Mouse (Mus musculus) limb, embryonic 13.5 days (tissue): ENCODE results near the gene Pnmt. TPM values are rescaled to one million over a fixed set of nuclear protein-coding genes. Genes with fewer than 3 reads are reported as not detected.

Source experiments
- ATAC-seq: fragments of 200-750 bp; cut with Nextera tagmentation; 2 replicates; pipeline ENCODE4 v1.8.0; 2017; ENCODE audit warnings: low read depth, moderate number of reproducible peaks, moderate TSS enrichment; ENCODE audit not compliant: low FRiP score
- H3K27ac ChIP-seq: fragments of 300-500 bp; sonication (generic); 2 replicates; pipeline ENCODE4 v1.5.1; 2015; ENCODE audit warnings: inconsistent platforms, mild to moderate bottlenecking, moderate library complexity
- H3K27me3 ChIP-seq: fragments of 300-500 bp; sonication (generic); 2 replicates; pipeline ENCODE4 v1.6.1; 2015; ENCODE audit warnings: mild to moderate bottlenecking, inconsistent platforms
- H3K36me3 ChIP-seq: fragments of 300-500 bp; sonication (generic); 2 replicates; pipeline ENCODE4 v1.6.1; 2015; ENCODE audit warnings: inconsistent platforms, mild to moderate bottlenecking, moderate library complexity
- H3K4me1 ChIP-seq: fragments of 300-500 bp; sonication (generic); 2 replicates; pipeline ENCODE4 v1.6.1; 2015; ENCODE audit warnings: inconsistent platforms
- H3K4me2 ChIP-seq: fragments of 300-500 bp; sonication (generic); replicated peaks from 2 replicates; pipeline ENCODE4 v1.6.1; 2015; ENCODE audit warnings: inconsistent platforms, mild to moderate bottlenecking, moderate library complexity
- H3K4me3 ChIP-seq: fragments of 300-500 bp; sonication (generic); 2 replicates; pipeline ENCODE4 v1.5.1; 2015; ENCODE audit warnings: moderate library complexity, mild to moderate bottlenecking, inconsistent platforms
- H3K9ac ChIP-seq: fragments of 300-500 bp; sonication (generic); 2 replicates; pipeline ENCODE4 v1.6.1; 2015; ENCODE audit warnings: mild to moderate bottlenecking, inconsistent platforms
- H3K9me3 ChIP-seq: fragments of 300-500 bp; sonication (generic); 2 replicates; pipeline ENCODE4 v1.6.1; 2016; ENCODE audit warnings: inconsistent platforms
- WGBS: fragments of 180-500 bp; shearing (Covaris S2); methylation state at CpG from one replicate; pipeline ENCODE4 v1.1.7; 2015; 5-methylcytosine and 5-hydroxymethylcytosine counted together
- polyA plus RNA-seq: library from polyadenylated mRNA; unstranded; fragments of >200 nt; fragmentation: Nextera tagmentation; extraction: Ambion mirVana; gene quantifications from 2 replicates; pipeline ENCODE4 v1.2.1, GENCODE M21; 2015

Gene Pnmt
- polyA plus RNA-seq, 1 experiment from 2014 or later, result 1.4 TPM

DNA sequence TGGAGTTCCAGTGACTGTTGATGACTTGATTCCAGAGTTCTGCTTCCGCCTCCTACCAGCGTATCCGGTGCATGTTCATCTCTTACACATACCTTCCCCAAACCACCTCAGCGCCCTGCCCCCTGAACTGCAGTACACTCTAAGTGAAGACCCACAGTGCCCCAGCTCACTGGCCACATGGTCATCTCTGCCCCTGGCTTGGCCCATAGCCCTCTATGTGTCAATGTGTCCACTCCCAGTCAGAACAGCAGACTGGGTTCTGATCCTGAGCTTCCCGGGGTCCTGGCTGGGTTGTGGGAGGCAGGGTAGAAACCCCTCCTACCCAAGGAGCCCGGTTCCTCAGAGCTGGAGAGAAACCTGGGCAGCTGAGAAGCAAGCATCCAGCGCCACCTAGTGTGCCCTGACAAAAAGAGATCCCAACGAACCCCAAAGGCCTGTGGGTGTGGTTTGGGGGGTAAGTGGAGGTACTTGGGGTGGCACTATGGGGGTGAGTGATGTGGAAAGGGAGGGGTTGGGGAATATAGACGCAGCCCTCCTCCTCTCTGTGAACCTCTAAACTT is 3.1 kb downstream of the Pnmt start:
- Histone ChIP-seq H3K27me3 (peaks cover 88% of the 10 kb centered on the region), H3K4me3 (no peak overlapping the region), H3K27ac (no peak overlapping the region), H3K4me1 (peaks cover 22% of the 10 kb centered on the region), H3K4me2 (no peak overlapping the region), H3K9ac (no peak overlapping the region), H3K9me3 (no peaks in the 10 kb centered on the region), H3K36me3 (no peaks in the 10 kb centered on the region)
- ATAC-seq, result no peak
- 26% methylated on average over 9 of the region's 9 CpGs for WGBS

DNA sequence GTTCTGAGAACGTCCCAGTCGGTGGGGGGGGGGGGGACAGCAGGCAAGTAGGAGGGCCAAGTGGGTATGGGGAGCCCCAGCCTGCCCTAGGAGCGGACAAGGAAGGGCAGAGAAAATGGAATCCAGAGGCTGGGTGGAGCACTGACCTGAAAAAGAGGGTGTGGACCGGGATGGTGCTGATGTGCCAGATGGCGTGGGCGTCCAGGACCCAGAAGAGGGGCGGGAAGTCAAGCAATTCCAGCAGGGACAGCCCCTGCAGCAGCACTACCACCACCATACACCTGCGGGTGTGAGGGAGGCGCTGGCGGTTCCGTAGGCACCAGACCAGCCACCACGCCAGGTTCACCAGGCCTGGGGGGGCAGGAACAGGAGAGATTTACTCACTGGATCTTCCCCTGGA is 3.9 kb downstream of the Pnmt start:
- Histone ChIP-seq H3K4me3 (no peak overlapping the region), H3K27ac (no peak overlapping the region), H3K9ac (no peak overlapping the region), H3K4me2 (no peak overlapping the region), H3K36me3 (no peaks in the 10 kb centered on the region), H3K9me3 (no peaks in the 10 kb centered on the region), H3K27me3 (peaks cover 79% of the 10 kb centered on the region), H3K4me1 (peaks cover 28% of the 10 kb centered on the region)
- no peak for ATAC-seq
- 69% methylated on average over 12 of the region's 12 CpGs for WGBS

DNA sequence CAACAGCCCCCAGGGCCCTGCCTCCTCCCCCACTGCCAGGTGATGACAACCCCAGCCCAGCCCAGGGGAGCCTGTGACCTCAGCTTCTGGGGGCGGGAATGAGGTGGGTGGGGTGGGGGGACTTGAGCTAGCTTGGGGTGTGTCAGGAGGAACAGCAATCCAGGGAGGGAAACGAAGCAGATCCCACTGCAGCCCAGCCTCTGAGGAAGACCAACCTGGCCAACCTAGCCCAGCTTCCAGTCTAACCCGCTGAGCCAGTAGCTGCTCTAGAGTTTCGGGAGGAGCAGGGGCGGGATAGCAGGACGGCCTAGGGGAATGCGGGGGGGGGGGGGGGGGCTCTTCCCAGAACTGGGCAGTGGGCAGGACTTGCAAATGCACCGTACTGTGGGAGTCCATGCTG is 5.8 kb downstream of the Pnmt start:
- Histone ChIP-seq H3K36me3 (no peaks in the 10 kb centered on the region; the same call in 1 of the 2 replicates), H3K27ac (0 out of 2 replicates have a peak overlapping the region, but pooled peaks have one; percentile 3), H3K4me1 (peaks cover 25% of the 10 kb centered on the region), H3K9me3 (no peaks in the 10 kb centered on the region), H3K27me3 (peaks cover 60% of the 10 kb centered on the region), H3K9ac (no peak overlapping the region; the same call in 1 of the 2 replicates), H3K4me3 (no peak overlapping the region), H3K4me2 (no peak overlapping the region)
- WGBS, result 14% methylated on average over 7 of the region's 8 CpGs
- ATAC-seq, result no peak

DNA sequence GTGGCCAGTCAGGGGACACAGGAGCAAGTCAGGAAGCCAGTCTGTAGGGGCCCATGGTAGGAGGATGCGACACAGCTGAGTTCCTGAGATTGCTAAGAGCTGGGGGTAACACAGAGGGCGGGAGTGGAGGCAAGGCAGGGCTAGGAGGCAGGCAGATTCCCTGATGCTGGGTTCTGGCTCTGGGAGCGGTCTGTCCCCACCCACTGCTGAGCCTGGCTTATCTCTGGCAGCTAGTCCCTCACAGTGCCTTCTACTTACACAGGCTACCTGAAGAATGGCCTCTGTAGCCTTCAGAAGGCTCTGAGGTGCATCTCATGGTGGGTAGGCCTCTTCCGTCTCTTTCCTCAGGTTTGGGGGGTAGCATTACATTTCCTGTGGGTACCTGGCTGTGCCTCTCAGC is 6.4 kb downstream of the Pnmt start:
- Histone ChIP-seq H3K9me3 (no peaks in the 10 kb centered on the region), H3K4me1 (peaks cover 25% of the 10 kb centered on the region), H3K4me3 (no peak overlapping the region), H3K27ac (peak overlapping the region; percentile 10; the same call in 1 of the 2 replicates), H3K27me3 (peaks cover 54% of the 10 kb centered on the region), H3K9ac (no peak overlapping the region; the same call in 1 of the 2 replicates), H3K4me2 (no peak overlapping the region), H3K36me3 (peaks cover 2% of the 10 kb centered on the region; the same call in 1 of the 2 replicates)
- no peak for ATAC-seq
- 38% methylated on average over 4 of the region's 4 CpGs for WGBS

DNA sequence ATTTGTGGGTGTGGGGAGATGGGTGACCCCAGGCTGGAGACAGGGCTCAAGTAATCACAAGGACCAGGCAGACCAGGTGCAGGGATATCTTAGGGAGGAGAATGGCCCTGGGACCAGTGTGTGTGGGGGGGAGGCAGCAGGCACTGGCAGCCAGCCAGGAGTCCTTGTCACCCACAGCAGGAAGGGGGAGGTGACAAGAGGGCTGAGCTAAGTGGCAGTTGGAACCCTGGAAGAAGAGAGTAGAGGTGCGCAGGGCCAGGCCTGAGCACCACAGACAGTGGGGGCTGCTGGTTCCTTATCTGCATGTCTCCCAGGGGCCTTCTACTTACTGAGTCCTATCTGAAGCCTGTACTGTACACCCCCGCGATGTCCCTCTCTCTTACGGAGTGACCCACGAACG is 7.1 kb downstream of the Pnmt start:
- 75% methylated on average over 6 of the region's 6 CpGs for WGBS
- Histone ChIP-seq H3K27ac (no peak overlapping the region), H3K9ac (0 out of 2 replicates have a peak overlapping the region, but pooled peaks have one; percentile 25), H3K27me3 (peaks cover 47% of the 10 kb centered on the region), H3K4me1 (peaks cover 25% of the 10 kb centered on the region), H3K36me3 (peaks cover 6% of the 10 kb centered on the region; the same call in 1 of the 2 replicates), H3K9me3 (no peaks in the 10 kb centered on the region), H3K4me3 (no peak overlapping the region), H3K4me2 (no peak overlapping the region)
- no peak for ATAC-seq

DNA sequence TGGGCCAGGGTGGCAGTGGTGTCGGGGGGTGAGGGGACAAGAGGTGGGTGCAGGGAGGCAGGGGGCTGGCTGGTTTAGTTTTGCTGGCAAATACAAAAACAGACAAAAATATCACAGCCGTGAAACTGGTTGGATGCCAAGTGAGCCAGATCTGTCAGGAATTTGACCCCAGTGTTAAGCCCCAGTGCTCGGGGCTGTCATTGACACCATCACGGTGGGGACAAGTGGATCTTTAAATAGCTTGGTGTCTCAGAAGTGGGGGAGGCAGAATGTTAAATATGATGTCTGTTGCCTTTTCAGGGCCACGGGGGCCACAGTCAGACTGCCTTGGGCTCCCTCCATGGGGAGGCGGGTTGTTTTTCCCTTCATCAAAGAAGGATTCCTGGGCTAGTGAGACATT is 8.1 kb downstream of the Pnmt start:
- no peak for ATAC-seq
- Histone ChIP-seq H3K27ac (no peak overlapping the region), H3K36me3 (peaks cover 6% of the 10 kb centered on the region; the same call in 1 of the 2 replicates), H3K9ac (0 out of 2 replicates have a peak overlapping the region, but pooled peaks have one; percentile 25), H3K9me3 (no peaks in the 10 kb centered on the region), H3K27me3 (peaks cover 38% of the 10 kb centered on the region), H3K4me3 (no peak overlapping the region), H3K4me1 (peaks cover 26% of the 10 kb centered on the region), H3K4me2 (no peak overlapping the region)
- WGBS, result 48% methylated on average over 6 of the region's 6 CpGs

DNA sequence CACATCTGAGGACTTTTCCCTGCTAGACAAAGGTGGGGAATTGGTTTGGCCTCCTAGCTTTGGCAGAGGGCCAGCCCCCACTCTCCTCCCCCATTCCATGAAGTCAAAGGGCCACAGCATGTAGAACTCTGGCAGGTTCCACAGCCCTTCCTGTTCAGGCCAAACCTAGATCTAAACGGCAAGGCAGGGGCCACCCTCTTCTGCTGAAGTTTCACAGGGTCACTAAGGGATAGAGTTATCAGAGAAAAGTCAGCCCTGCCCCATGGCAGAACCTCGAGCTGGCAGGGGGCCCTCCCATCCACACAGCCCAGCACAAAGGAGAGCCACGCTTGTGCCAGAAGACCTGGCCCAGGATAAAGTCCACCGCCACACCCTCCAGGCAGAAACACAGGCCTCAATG is 8.8 kb downstream of the Pnmt start:
- ATAC-seq, result no peak
- no peak overlapping the region for H3K27ac ChIP-seq
- H3K9ac ChIP-seq, result no peak overlapping the region
- H3K27me3 ChIP-seq, result peaks cover 32% of the 10 kb centered on the region
- no peaks in the 10 kb centered on the region for H3K9me3 ChIP-seq
- H3K36me3 ChIP-seq, result peaks cover 6% of the 10 kb centered on the region; the same call in 1 of the 2 replicates
- no peak overlapping the region for H3K4me2 ChIP-seq
- WGBS, result 68% methylated on average over 4 of the region's 4 CpGs
- no peak overlapping the region for H3K4me3 ChIP-seq
- peaks cover 30% of the 10 kb centered on the region for H3K4me1 ChIP-seq

DNA sequence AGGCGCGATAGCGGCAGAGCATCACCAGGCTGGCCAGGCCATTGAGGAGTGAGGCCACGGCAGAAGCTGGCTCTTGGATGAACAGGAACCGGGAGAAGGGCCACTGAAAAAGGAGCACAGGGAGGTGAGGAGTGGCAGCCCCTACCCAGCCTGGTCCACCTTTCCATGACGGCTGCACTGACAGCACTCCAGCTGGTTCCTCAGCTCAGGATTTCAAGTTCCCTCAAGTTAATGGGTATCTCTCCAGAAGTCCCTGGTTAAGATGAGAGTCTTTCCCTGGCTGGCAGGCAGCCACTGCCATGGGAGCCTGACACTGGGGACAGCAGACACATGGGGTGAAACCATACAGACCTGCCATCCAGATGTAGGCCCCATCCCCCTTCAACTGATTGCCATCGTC is 11.7 kb downstream of the Pnmt start:
- peaks cover 31% of the 10 kb centered on the region for H3K4me1 ChIP-seq
- no peak overlapping the region for H3K4me2 ChIP-seq
- 0 out of 2 replicates have a peak overlapping the region, but pooled peaks have one; percentile 26 for H3K9ac ChIP-seq
- peaks cover 6% of the 10 kb centered on the region; the same call in 1 of the 2 replicates for H3K36me3 ChIP-seq
- no peak for ATAC-seq
- no peak overlapping the region for H3K27ac ChIP-seq
- H3K9me3 ChIP-seq, result no peaks in the 10 kb centered on the region
- WGBS, result 89% methylated on average over 7 of the region's 7 CpGs
- peaks cover 13% of the 10 kb centered on the region; the same call in 1 of the 2 replicates for H3K27me3 ChIP-seq
- H3K4me3 ChIP-seq, result no peak overlapping the region

DNA sequence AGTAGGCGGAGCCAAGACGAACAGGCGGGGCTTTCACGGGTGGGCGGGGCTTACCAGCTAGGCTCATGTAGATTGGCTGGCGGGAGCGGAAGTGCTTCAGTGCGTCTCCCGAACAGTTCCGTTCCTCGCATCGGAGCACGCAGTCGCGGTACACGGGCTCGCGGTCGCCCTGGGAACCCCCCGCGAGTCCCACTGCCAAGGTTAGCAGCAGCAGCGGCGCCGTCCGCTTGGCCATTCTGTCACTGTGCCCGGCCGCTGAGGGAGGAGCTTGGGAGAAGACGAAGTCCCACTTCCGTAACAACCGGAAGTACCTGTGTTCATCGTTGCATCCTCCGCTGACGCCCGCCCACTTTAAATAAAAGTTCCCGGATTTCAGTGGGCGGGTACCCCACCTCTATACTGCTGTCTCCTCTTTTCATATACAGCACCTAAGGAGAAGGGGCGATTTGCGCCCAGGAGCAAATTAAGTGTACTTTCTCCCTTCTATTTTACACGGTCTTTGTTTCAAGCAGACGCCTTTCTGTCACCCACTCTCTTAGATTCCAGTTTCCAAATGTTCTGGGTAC is 14.0 kb downstream of the Pnmt start, which contains the start of gene Pgap3:
Gene Pgap3, minus strand, starts transcription at position 330 of the 566 bp plus-strand sequence.
- no peaks in the 10 kb centered on the region for H3K9me3 ChIP-seq
- peak within 1 kb of the TSS; percentile 76 for H3K4me2 ChIP-seq
- H3K27me3 ChIP-seq, result peaks cover 8% of the 10 kb centered on the region; the same call in 1 of the 2 replicates
- peak within 1 kb of the TSS; percentile 70 for H3K4me3 ChIP-seq
- peak within 1 kb of the TSS; percentile 75 for H3K9ac ChIP-seq
- under 1% methylated on average over 40 of the region's 40 CpGs for whole genome bisulfite sequencing
- peak within 1 kb of the TSS; percentile 96 for H3K27ac ChIP-seq
- H3K4me1 ChIP-seq, result peaks cover 11% of the 10 kb centered on the region
- H3K36me3 ChIP-seq, result peaks cover 6% of the 10 kb centered on the region; the same call in 1 of the 2 replicates
- ATAC-seq, result peak; percentile 91

DNA sequence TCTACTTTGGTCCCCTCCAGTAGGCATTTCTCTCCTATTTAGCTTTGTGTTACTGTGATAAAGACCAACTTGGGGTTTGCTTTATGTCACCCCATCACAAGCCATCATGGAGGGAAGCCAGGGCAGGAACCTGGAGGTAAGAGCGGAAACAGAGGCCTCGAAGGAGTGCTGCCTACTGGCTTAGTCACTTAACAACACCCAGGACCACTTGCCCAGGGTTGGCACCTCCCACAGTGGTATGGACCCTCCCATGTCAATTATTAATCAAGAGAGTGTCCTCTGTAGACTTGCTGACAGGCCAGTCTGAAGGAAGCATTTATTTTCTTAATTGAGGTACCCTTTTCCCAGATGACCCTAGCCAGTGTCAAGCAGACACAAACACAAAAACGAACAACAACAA is 14.6 kb downstream of the Pnmt start:
- Histone ChIP-seq H3K27me3 (peaks cover 8% of the 10 kb centered on the region; the same call in 1 of the 2 replicates), H3K27ac (peak overlapping the region; percentile 96), H3K9me3 (no peaks in the 10 kb centered on the region), H3K4me2 (peak overlapping the region; percentile 76), H3K4me3 (peak overlapping the region; percentile 70), H3K9ac (peak overlapping the region; percentile 75), H3K36me3 (peaks cover 6% of the 10 kb centered on the region; the same call in 1 of the 2 replicates), H3K4me1 (peaks cover 10% of the 10 kb centered on the region)
- no peak for ATAC-seq
- WGBS, result 47% methylated on average over 3 of the region's 3 CpGs

DNA sequence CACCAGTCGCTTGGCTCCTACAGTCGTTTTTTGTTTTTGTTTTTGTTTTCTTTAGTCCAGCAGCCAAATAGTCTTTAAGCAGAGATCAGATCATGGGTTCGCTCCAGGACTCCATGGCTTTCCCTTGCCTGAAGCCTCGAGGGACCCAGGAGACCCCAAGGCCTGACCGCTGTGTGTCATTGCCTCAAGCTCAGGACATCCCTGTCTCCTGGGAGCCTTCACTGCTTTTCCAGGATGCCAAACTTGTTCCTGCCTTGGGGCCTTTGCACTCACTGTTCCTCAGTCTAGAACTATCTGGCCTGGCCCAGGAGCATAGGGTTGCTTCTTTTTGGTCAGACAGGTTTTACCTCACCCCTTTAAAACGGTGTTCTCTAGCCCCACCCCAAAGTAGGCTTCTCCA is 20.4 kb downstream of the Pnmt start:
- H3K9me3 ChIP-seq, result no peaks in the 10 kb centered on the region
- 70% methylated on average over 6 of the region's 6 CpGs for WGBS
- ATAC-seq, result no peak
- peaks cover 19% of the 10 kb centered on the region for H3K27me3 ChIP-seq
- no peak overlapping the region for H3K9ac ChIP-seq
- H3K4me3 ChIP-seq, result no peak overlapping the region
- H3K4me1 ChIP-seq, result peaks cover 14% of the 10 kb centered on the region
- H3K4me2 ChIP-seq, result no peak overlapping the region
- no peaks in the 10 kb centered on the region for H3K36me3 ChIP-seq
- no peak overlapping the region for H3K27ac ChIP-seq

DNA sequence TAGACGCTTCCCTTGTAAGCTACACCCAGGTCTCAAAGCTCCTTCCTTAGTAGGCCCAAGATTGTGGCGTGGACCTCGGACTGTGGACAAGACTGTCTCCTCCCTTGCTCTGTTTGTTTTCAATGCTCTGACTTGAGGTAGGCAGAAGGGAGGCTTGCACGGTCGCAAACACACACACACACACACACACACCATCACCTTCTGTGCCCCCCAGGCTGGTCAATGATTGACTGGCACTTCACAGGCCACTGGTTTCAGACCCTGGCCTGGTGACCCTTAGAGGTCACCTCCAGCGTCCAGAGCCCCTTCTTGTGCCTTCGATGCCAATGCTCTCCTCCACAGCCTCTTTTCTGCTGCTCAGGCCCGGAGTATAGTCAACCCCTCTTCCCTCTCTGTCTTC is 22.6 kb downstream of the Pnmt start:
- peaks cover 24% of the 10 kb centered on the region for H3K4me1 ChIP-seq
- WGBS, result 61% methylated on average over 8 of the region's 8 CpGs
- H3K36me3 ChIP-seq, result no peaks in the 10 kb centered on the region
- no peaks in the 10 kb centered on the region for H3K9me3 ChIP-seq
- H3K27ac ChIP-seq, result peak overlapping the region; percentile 44; the same call in 1 of the 2 replicates
- peak overlapping the region; percentile 58 for H3K9ac ChIP-seq
- peaks cover 12% of the 10 kb centered on the region for H3K27me3 ChIP-seq
- peak overlapping the region; percentile 53 for H3K4me2 ChIP-seq
- no peak for ATAC-seq
- H3K4me3 ChIP-seq, result peak overlapping the region; percentile 12; the same call in 1 of the 2 replicates
